Mouse (Mus musculus) embryonic facial prominence, embryonic 15.5 days (tissue): ENCODE data around the gene Cdh12. TPM values are rescaled to one million over a fixed set of nuclear protein-coding genes. Genes with fewer than 3 reads are reported as not detected.

Experiments used
- ATAC-seq: fragments of 200-750 bp; cut with Nextera tagmentation; 2 replicates; pipeline ENCODE4 v1.8.0; 2017; ENCODE audit warnings: low read depth, moderate TSS enrichment; ENCODE audit not compliant: insufficient number of reproducible peaks, low FRiP score, low TSS enrichment
- H3K27ac ChIP-seq: fragments of 300-500 bp; sonication (generic); replicated peaks from 2 replicates; pipeline ENCODE4 v1.5.1; 2015; ENCODE audit warnings: mild to moderate bottlenecking, inconsistent platforms
- H3K27me3 ChIP-seq: fragments of 300-500 bp; sonication (generic); 2 replicates; pipeline ENCODE4 v1.6.1; 2015; ENCODE audit warnings: inconsistent platforms
- H3K36me3 ChIP-seq: fragments of 300-500 bp; sonication (generic); 2 replicates; pipeline ENCODE4 v1.6.1; 2015; ENCODE audit warnings: mild to moderate bottlenecking, inconsistent platforms
- H3K4me1 ChIP-seq: fragments of 300-500 bp; sonication (generic); 2 replicates; pipeline ENCODE4 v1.6.1; 2015; ENCODE audit warnings: inconsistent platforms
- H3K4me2 ChIP-seq: fragments of 300-500 bp; sonication (generic); replicated peaks from 2 replicates; pipeline ENCODE4 v1.6.1; 2015; ENCODE audit warnings: mild to moderate bottlenecking, inconsistent platforms
- H3K4me3 ChIP-seq: fragments of 300-500 bp; sonication (generic); replicated peaks from 2 replicates; pipeline ENCODE4 v1.5.1; 2015; ENCODE audit warnings: mild to moderate bottlenecking, inconsistent platforms
- H3K9ac ChIP-seq: fragments of 300-500 bp; sonication (generic); 2 replicates; pipeline ENCODE4 v1.6.1; 2015; ENCODE audit warnings: inconsistent platforms
- H3K9me3 ChIP-seq: fragments of 300-500 bp; sonication (generic); replicated peaks from 2 replicates; pipeline ENCODE4 v1.6.1; 2016; ENCODE audit warnings: inconsistent platforms
- WGBS: fragments of 180-500 bp; shearing (Covaris S2); methylation state at CpG from one replicate; pipeline ENCODE4 v1.1.7; 2015; 5-methylcytosine and 5-hydroxymethylcytosine counted together
- polyA plus RNA-seq: library from polyadenylated mRNA; unstranded; fragments of >200 nt; fragmentation: Nextera tagmentation; extraction: Ambion mirVana; gene quantifications from 2 replicates; pipeline ENCODE4 v1.2.1, GENCODE M21; 2015

The Cdh12 gene
- polyA plus RNA-seq, 1 experiment from 2014 or later, result 1.4 TPM

DNA sequence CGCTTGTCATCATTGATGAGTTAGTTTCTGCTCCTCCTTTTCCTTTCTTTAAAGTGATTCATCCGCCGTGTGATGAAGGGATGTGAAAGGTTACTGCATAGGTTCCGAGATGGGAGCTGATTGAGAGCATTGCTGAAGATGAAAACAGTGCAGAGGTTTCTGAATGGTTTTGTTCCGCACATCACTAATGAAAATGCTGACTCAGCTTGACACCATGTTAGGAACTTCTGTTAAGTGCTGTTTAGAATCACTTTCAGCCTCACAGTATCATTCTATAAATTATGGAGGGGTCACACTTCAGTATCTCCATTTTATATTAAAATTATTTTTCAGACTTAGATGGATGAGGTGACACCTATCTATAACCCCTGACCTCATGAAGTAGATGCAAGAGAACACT lies 247.2 kb downstream of the Cdh12 start:
- H3K36me3 ChIP-seq, result no peaks in the 10 kb centered on the region
- no peaks in the 10 kb centered on the region for H3K4me1 ChIP-seq
- 85% methylated on average over 5 of the region's 5 CpGs for WGBS
- no peaks in the 10 kb centered on the region for H3K9me3 ChIP-seq
- no peak overlapping the region for H3K4me2 ChIP-seq
- H3K4me3 ChIP-seq, result no peak overlapping the region
- H3K27me3 ChIP-seq, result no peaks in the 10 kb centered on the region
- H3K27ac ChIP-seq, result no peak overlapping the region
- no peak for ATAC-seq
- H3K9ac ChIP-seq, result no peak overlapping the region

DNA sequence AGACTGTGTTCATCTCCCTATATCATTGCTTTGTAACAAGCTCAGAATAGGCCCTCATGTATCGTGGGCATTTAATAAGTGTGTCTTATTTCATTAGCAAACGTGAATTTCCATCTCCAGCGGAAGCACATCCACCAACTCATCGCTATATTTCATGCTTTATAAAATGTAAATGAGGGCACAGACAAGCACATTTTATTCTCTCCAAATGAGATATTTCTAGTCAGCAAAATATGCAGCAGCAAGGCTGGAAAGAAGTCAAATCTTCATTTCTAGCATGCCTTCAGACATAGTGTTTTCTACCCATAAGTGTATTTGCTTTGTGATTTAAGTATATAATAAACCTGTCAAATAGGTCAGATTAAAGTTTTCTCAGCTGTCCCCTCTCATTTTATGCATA lies 262.8 kb downstream of the Cdh12 start:
- H3K27ac ChIP-seq, result no peak overlapping the region
- no peaks in the 10 kb centered on the region for H3K4me1 ChIP-seq
- ATAC-seq, result no peak
- no peak overlapping the region for H3K4me3 ChIP-seq
- 71% methylated on average over 4 of the region's 4 CpGs for WGBS
- no peak overlapping the region for H3K9ac ChIP-seq
- H3K36me3 ChIP-seq, result no peaks in the 10 kb centered on the region
- no peak overlapping the region for H3K4me2 ChIP-seq
- H3K27me3 ChIP-seq, result no peaks in the 10 kb centered on the region
- no peaks in the 10 kb centered on the region for H3K9me3 ChIP-seq

DNA sequence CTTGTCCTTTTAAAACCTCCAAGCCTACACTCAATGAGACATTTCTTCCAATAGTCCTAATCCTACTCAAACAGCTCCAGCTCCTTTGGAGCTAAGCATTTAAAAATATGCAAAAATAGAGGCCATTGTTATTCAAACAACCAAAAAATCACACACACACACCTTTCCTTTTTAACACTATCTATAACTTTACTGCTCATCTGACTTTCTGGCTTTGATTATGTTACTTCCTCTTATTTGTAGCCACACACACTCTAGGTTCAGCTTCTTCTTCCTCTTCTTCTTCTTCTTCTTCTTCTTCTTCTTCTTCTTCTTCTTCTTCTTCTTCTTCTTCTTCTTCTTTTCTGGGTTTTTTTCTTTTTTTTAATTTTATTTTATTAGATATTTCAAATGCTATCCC lies 323.2 kb downstream of the Cdh12 start:
- Histone ChIP-seq H3K36me3 (no peaks in the 10 kb centered on the region), H3K27me3 (no peaks in the 10 kb centered on the region)
- ATAC-seq, result no peak

DNA sequence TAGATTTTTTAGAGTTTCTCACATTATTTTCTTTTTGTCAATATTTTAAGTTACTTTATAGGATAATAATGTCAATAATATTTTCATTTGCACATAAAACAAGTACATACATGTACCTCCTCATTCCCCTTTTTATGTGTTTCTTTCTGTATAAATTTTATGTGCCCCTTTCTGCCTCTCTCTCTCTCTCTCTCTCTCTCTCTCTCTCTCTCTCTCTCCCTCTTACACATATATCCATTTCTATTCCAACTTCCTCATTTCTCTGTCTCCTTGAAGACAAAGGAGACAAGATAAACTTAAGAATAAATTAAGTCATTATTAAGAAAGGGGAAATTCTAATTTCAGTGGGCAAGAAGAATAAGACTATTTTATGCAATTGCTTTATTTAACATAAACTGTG lies 324.4 kb downstream of the Cdh12 start:
- H3K4me2 ChIP-seq, result no peak overlapping the region
- no peak overlapping the region for H3K9ac ChIP-seq
- H3K4me1 ChIP-seq, result no peaks in the 10 kb centered on the region
- no peaks in the 10 kb centered on the region for H3K27me3 ChIP-seq
- H3K27ac ChIP-seq, result no peak overlapping the region
- ATAC-seq, result no peak
- no peaks in the 10 kb centered on the region for H3K36me3 ChIP-seq
- no peaks in the 10 kb centered on the region for H3K9me3 ChIP-seq
- no peak overlapping the region for H3K4me3 ChIP-seq

More for the DNA sequence above, 323.2 kb downstream of the Cdh12 start:
- Histone ChIP-seq H3K27ac (no peak overlapping the region), H3K9me3 (no peaks in the 10 kb centered on the region), H3K4me3 (no peak overlapping the region), H3K4me2 (no peak overlapping the region), H3K9ac (no peak overlapping the region), H3K4me1 (no peaks in the 10 kb centered on the region)

DNA sequence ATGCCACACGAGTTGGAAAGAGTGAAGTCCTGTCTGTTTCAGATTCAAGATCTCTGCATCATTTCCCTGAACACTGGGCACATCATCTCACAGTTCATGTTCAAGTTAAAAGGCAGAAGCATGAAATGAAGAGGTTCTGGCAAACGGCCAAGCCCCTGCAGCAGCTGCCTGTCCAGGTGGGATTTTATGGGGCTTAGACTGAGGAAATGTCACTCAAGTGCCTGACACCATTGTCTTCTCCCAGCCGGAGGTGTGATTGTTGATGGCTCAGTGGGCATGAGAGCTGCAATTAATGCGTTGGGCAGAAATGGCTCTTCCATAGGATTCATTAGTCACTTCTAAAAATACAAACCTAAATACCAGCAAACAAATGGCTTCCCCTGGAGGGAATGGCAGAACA lies 347.9 kb downstream of the Cdh12 start:
- Histone ChIP-seq H3K9ac (no peak overlapping the region), H3K9me3 (no peaks in the 10 kb centered on the region), H3K4me2 (no peak overlapping the region), H3K4me3 (no peak overlapping the region), H3K27ac (no peak overlapping the region), H3K4me1 (no peaks in the 10 kb centered on the region), H3K36me3 (no peaks in the 10 kb centered on the region), H3K27me3 (no peaks in the 10 kb centered on the region)
- no peak for ATAC-seq
- 34% methylated on average over 4 of the region's 4 CpGs for WGBS

DNA sequence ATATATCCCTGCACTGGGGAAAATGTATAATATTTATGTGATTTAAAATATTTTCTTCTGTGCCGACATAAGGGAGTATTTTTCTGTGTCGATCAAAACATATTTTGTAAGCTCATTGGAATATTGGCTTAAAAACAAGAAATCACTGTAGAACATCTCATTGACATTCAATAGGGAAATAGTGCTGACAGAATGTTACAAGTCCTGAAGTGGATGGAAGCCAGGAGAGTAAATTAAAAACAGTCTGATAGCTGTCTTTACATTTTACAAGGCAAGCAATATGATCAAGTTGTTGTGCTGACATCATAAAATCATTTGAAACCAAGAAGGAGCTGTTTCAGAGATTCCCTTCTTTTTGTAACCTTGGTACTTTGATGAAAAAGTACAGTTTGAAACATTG lies 349.5 kb downstream of the Cdh12 start:
- Histone ChIP-seq H3K36me3 (no peaks in the 10 kb centered on the region), H3K4me1 (no peaks in the 10 kb centered on the region), H3K4me2 (no peak overlapping the region), H3K27me3 (no peaks in the 10 kb centered on the region), H3K4me3 (no peak overlapping the region), H3K9ac (no peak overlapping the region), H3K27ac (no peak overlapping the region), H3K9me3 (no peaks in the 10 kb centered on the region)
- WGBS, result 37% methylated on average over 2 of the region's 2 CpGs
- no peak; the same call in 1 of the 2 replicates for ATAC-seq

DNA sequence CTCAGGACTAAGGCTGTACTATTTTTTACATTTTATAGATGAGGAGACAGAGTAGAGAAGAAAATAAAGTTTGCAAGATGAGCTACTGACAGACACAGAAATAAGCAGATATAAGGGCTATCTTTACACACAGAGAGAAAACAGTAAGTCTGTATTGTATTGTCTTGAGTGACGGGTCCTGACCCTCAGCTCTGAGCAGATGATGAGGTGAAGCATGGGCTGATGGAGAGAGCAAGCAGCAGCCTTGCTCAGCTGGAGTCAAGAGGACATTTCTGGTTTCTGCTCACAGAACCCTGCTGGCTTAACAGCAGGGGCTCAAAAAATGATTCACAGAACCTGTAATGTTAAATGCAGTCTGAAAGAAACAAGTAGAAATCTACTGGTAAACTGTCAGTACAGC lies 386.8 kb downstream of the Cdh12 start:
- no peaks in the 10 kb centered on the region for H3K27me3 ChIP-seq
- ATAC-seq, result no peak
- H3K9ac ChIP-seq, result no peak overlapping the region
- no peak overlapping the region for H3K4me3 ChIP-seq
- no peaks in the 10 kb centered on the region for H3K9me3 ChIP-seq
- no peaks in the 10 kb centered on the region for H3K36me3 ChIP-seq
- WGBS, result 63% methylated on average over 1 of the region's 1 CpGs
- no peak overlapping the region for H3K4me2 ChIP-seq
- no peaks in the 10 kb centered on the region for H3K4me1 ChIP-seq
- H3K27ac ChIP-seq, result no peak overlapping the region

DNA sequence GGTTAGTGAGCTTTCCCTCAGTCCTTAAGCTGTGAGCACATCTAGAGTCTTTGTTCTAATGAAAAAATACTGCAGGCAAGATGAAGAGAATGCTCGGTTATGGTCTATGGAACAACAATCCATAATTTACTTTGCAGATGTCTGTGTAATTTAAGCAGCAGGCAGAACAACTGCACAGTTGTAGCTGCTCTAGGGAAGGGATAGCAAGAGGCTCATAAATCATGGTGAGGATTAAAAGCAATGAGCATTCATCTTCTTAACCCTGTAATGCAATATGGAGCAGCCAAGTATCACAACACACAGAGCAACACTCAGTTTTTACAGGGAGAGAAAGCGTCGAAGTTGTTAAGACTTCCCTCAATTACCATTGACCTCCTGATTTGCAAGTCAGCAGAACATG lies 387.9 kb downstream of the Cdh12 start:
- H3K9me3 ChIP-seq, result no peaks in the 10 kb centered on the region
- 40% methylated on average over 3 of the region's 3 CpGs for WGBS
- no peaks in the 10 kb centered on the region for H3K36me3 ChIP-seq
- no peak for ATAC-seq
- no peaks in the 10 kb centered on the region for H3K4me1 ChIP-seq
- H3K4me2 ChIP-seq, result no peak overlapping the region
- no peak overlapping the region for H3K9ac ChIP-seq
- no peak overlapping the region for H3K27ac ChIP-seq
- no peak overlapping the region for H3K4me3 ChIP-seq
- no peaks in the 10 kb centered on the region for H3K27me3 ChIP-seq

GRCm38 (mm10) chr15:20841479-20841878 lies 392.4 kb downstream of the Cdh12 start:
- ATAC-seq, result no peak
- Histone ChIP-seq H3K4me3 (no peak overlapping the region), H3K27me3 (no peaks in the 10 kb centered on the region), H3K9me3 (no peaks in the 10 kb centered on the region), H3K36me3 (no peaks in the 10 kb centered on the region), H3K4me2 (no peak overlapping the region), H3K9ac (no peak overlapping the region), H3K4me1 (no peaks in the 10 kb centered on the region), H3K27ac (no peak overlapping the region)
- WGBS, result 84% methylated on average over 5 of the region's 5 CpGs

DNA sequence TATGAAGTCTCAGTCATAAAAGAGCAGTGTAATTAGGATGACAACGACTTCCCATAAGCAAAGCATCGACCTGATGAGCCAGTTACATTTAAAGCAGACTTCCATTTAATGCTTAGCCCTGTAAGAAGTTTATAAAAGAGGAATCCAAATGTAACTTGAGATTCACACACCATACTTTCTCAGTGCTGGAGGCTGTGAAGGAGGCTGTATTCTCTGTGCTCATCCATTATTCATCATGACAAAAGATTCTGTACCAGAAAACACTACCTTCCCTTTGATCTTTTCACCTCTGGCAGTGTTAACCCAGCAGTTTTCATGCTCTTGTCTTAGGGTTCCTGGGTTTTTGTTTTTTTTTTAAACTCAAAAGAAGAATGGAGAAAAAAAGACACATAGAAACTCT lies 414.0 kb downstream of the Cdh12 start:
- no peak overlapping the region for H3K9ac ChIP-seq
- no peak overlapping the region for H3K4me2 ChIP-seq
- no peak overlapping the region for H3K27ac ChIP-seq
- H3K27me3 ChIP-seq, result no peaks in the 10 kb centered on the region
- no peak overlapping the region for H3K4me3 ChIP-seq
- no peak for ATAC-seq
- H3K9me3 ChIP-seq, result no peaks in the 10 kb centered on the region
- H3K4me1 ChIP-seq, result no peaks in the 10 kb centered on the region
- H3K36me3 ChIP-seq, result no peaks in the 10 kb centered on the region
- 17% methylated on average over 2 of the region's 2 CpGs for WGBS

GRCm38 (mm10) chr15:20872518-20872917 lies 423.5 kb downstream of the Cdh12 start:
- H3K27ac ChIP-seq, result no peak overlapping the region
- 81% methylated on average over 1 of the region's 1 CpGs for WGBS
- H3K9me3 ChIP-seq, result no peaks in the 10 kb centered on the region
- no peak overlapping the region for H3K4me3 ChIP-seq
- H3K9ac ChIP-seq, result no peak overlapping the region
- no peaks in the 10 kb centered on the region for H3K36me3 ChIP-seq
- H3K27me3 ChIP-seq, result no peaks in the 10 kb centered on the region
- no peak overlapping the region for H3K4me2 ChIP-seq
- ATAC-seq, result no peak
- no peaks in the 10 kb centered on the region for H3K4me1 ChIP-seq

DNA sequence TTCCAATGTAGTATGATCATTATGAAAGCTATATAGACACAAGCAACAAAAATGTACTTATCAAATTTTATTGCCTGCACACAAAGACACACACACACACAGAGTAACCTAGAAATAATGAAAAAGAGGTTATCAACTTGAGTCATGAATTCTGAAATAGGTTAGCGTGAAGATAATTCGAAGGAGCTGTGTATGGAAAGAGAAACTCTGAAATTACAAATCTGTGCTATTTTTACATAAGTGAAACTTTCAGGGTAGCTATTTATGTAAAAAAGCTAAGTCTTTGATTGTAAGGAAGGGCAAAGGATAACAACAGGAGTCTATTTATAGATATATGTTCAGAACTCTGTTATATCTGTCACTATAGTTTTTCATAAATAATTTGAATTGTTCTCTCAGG lies 427.9 kb downstream of the Cdh12 start:
- no peaks in the 10 kb centered on the region for H3K4me1 ChIP-seq

More for the DNA sequence above, 427.9 kb downstream of the Cdh12 start:
- Histone ChIP-seq H3K27me3 (no peaks in the 10 kb centered on the region), H3K36me3 (no peaks in the 10 kb centered on the region), H3K9me3 (no peaks in the 10 kb centered on the region), H3K4me2 (no peak overlapping the region), H3K4me3 (no peak overlapping the region), H3K9ac (no peak overlapping the region), H3K27ac (no peak overlapping the region)
- WGBS, result 85% methylated on average over 2 of the region's 2 CpGs
- ATAC-seq, result no peak
